Mouse (Mus musculus) forebrain, embryonic 16.5 days (tissue): Measurements from ENCODE around the gene Chrdl1. TPM values are rescaled to one million over a fixed set of nuclear protein-coding genes. Genes with fewer than 3 reads are reported as not detected.
A peak's percentile ranks its signal among the peaks of the same experiment; 100 is the strongest.

Source experiments
- ATAC-seq: fragments of 200-750 bp; cut with Nextera tagmentation; 2 replicates; pipeline ENCODE4 v1.8.0; 2017; ENCODE audit warnings: mild to moderate bottlenecking, moderate library complexity
- H3K27ac ChIP-seq: fragments of 300-500 bp; sonication (generic); 2 replicates; pipeline ENCODE4 v1.5.1; 2014; ENCODE audit warnings: low read length, control low read depth
- H3K27me3 ChIP-seq: fragments of 300-500 bp; sonication (generic); replicated peaks from 2 replicates; pipeline ENCODE4 v1.6.1; 2014; ENCODE audit warnings: low read length; ENCODE audit not compliant: control insufficient read depth, insufficient read depth
- H3K36me3 ChIP-seq: fragments of 300-500 bp; sonication (generic); 2 replicates; pipeline ENCODE4 v1.6.1; 2014; ENCODE audit not compliant: control insufficient read depth, insufficient read depth
- H3K4me1 ChIP-seq: fragments of 300-500 bp; sonication (generic); replicated peaks from 2 replicates; pipeline ENCODE4 v1.6.1; 2014; ENCODE audit warnings: low read length; ENCODE audit not compliant: control insufficient read depth, insufficient read depth
- H3K4me2 ChIP-seq: fragments of 300-500 bp; sonication (generic); 2 replicates; pipeline ENCODE4 v1.6.1; 2014; ENCODE audit warnings: mild to moderate bottlenecking, low read length, control low read depth
- H3K4me3 ChIP-seq: fragments of 300-500 bp; sonication (generic); replicated peaks from 2 replicates; pipeline ENCODE4 v1.5.1; 2014; ENCODE audit warnings: mild to moderate bottlenecking, low read length, control low read depth
- H3K9ac ChIP-seq: fragments of 300-500 bp; sonication (generic); replicated peaks from 2 replicates; pipeline ENCODE4 v1.6.1; 2014; ENCODE audit warnings: low read depth, low read length, control low read depth
- H3K9me3 ChIP-seq: fragments of 300-500 bp; sonication (generic); 2 replicates; pipeline ENCODE4 v1.6.1; 2016; ENCODE audit warnings: low read length; ENCODE audit not compliant: control insufficient read depth
- WGBS: fragments of 180-500 bp; shearing (Covaris S2); extraction: QIAGEN DNeasy Blood & Tissue Kit; methylation state at CpG from one replicate; pipeline ENCODE4 v1.1.7; 2014; 5-methylcytosine and 5-hydroxymethylcytosine counted together
- polyA plus RNA-seq: library from polyadenylated mRNA; unstranded; fragments of >200 nt; fragmentation: Nextera tagmentation; extraction: Ambion mirVana; gene quantifications from 2 replicates; pipeline ENCODE4 v1.2.1, GENCODE M21; 2015

The Chrdl1 gene
- polyA plus RNA-seq, result 1.9 and 2.4 TPM in 2 replicates

GRCm38 (mm10) chrX:143393791-143394369 is at the start of gene Chrdl1:
Gene Chrdl1 (minus strand): TSS chrX:143394262.
- H3K9ac ChIP-seq, result peak within 1 kb of the TSS; percentile 35
- WGBS, result 18% methylated on average over 27 of the region's 37 CpGs
- H3K27ac ChIP-seq, result no peak within 1 kb of the TSS

GRCm38 (mm10) chrX:143442638-143443037 is 48.6 kb upstream of the Chrdl1 start:
- no peak overlapping the region for H3K4me2 ChIP-seq
- no peaks in the 10 kb centered on the region for H3K4me1 ChIP-seq
- no peak overlapping the region for H3K4me3 ChIP-seq
- WGBS, result 22% methylated on average over 4 of the region's 4 CpGs
- H3K27me3 ChIP-seq, result no peaks in the 10 kb centered on the region; the same call in 1 of the 2 replicates
- H3K36me3 ChIP-seq, result no peaks in the 10 kb centered on the region
- ATAC-seq, result no peak
- H3K9me3 ChIP-seq, result no peaks in the 10 kb centered on the region
- no peak overlapping the region for H3K9ac ChIP-seq
- no peak overlapping the region for H3K27ac ChIP-seq

More at GRCm38 (mm10) chrX:143393791-143394369, at the start of gene Chrdl1:
- peak; percentile 62 for ATAC-seq
- Histone ChIP-seq H3K27me3 (0 out of 2 replicates have a peak, but pooled peaks cover 9% of the 10 kb centered on the region), H3K4me2 (peak within 1 kb of the TSS; percentile 70), H3K9me3 (no peaks in the 10 kb centered on the region), H3K36me3 (no peaks in the 10 kb centered on the region), H3K4me1 (no peaks in the 10 kb centered on the region), H3K4me3 (peak within 1 kb of the TSS; percentile 48)

GRCm38 (mm10) chrX:143404601-143405000 is 10.5 kb upstream of the Chrdl1 start:
- Histone ChIP-seq H3K27me3 (no peaks in the 10 kb centered on the region), H3K27ac (no peak overlapping the region), H3K4me1 (no peaks in the 10 kb centered on the region), H3K36me3 (no peaks in the 10 kb centered on the region), H3K4me3 (no peak overlapping the region), H3K4me2 (no peak overlapping the region), H3K9ac (no peak overlapping the region), H3K9me3 (no peaks in the 10 kb centered on the region)
- WGBS, result 55% methylated on average over 2 of the region's 2 CpGs
- ATAC-seq, result no peak

- 58% methylated on average over 4 of the region's 4 CpGs for WGBS
- peak; percentile 65; the same call in 1 of the 2 replicates for ATAC-seq
- Histone ChIP-seq H3K27ac (no peak overlapping the region), H3K9ac (no peak overlapping the region), H3K27me3 (no peaks in the 10 kb centered on the region), H3K4me3 (no peak overlapping the region), H3K9me3 (no peaks in the 10 kb centered on the region; the same call in 1 of the 2 replicates), H3K36me3 (no peaks in the 10 kb centered on the region), H3K4me1 (no peaks in the 10 kb centered on the region), H3K4me2 (no peak overlapping the region)
Observed at GRCm38 (mm10) chrX:143366256-143366959, 27.7 kb downstream of the Chrdl1 start.

- no peaks in the 10 kb centered on the region; the same call in 1 of the 2 replicates for H3K27me3 ChIP-seq
- H3K4me1 ChIP-seq, result no peaks in the 10 kb centered on the region
- WGBS, result 23% methylated on average over 5 of the region's 5 CpGs
- no peak overlapping the region for H3K4me2 ChIP-seq
- no peaks in the 10 kb centered on the region for H3K36me3 ChIP-seq
- ATAC-seq, result no peak
- H3K4me3 ChIP-seq, result no peak overlapping the region
- no peaks in the 10 kb centered on the region for H3K9me3 ChIP-seq
- H3K27ac ChIP-seq, result no peak overlapping the region
- no peak overlapping the region for H3K9ac ChIP-seq
Observed at GRCm38 (mm10) chrX:143347227-143347626, 46.8 kb downstream of the Chrdl1 start.

- H3K4me3 ChIP-seq, result no peak overlapping the region
- no peak overlapping the region for H3K27ac ChIP-seq
- no peaks in the 10 kb centered on the region for H3K9me3 ChIP-seq
- H3K4me1 ChIP-seq, result no peaks in the 10 kb centered on the region
- WGBS, result 46% methylated on average over 3 of the region's 3 CpGs
- ATAC-seq, result no peak
- no peak overlapping the region for H3K9ac ChIP-seq
- H3K4me2 ChIP-seq, result no peak overlapping the region
- no peaks in the 10 kb centered on the region for H3K36me3 ChIP-seq
- no peaks in the 10 kb centered on the region; the same call in 1 of the 2 replicates for H3K27me3 ChIP-seq
Observed at GRCm38 (mm10) chrX:143346739-143347138, 47.3 kb downstream of the Chrdl1 start.

GRCm38 (mm10) chrX:143344509-143345495 is 49.3 kb downstream of the Chrdl1 start:
- no peak overlapping the region for H3K4me3 ChIP-seq
- no peak overlapping the region for H3K9ac ChIP-seq
- no peak overlapping the region for H3K4me2 ChIP-seq
- WGBS, result 53% methylated on average over 5 of the region's 5 CpGs
- H3K4me1 ChIP-seq, result no peaks in the 10 kb centered on the region
- H3K27ac ChIP-seq, result no peak overlapping the region
- no peak for ATAC-seq
- no peaks in the 10 kb centered on the region for H3K36me3 ChIP-seq
- no peaks in the 10 kb centered on the region for H3K9me3 ChIP-seq
- H3K27me3 ChIP-seq, result no peaks in the 10 kb centered on the region; the same call in 1 of the 2 replicates

GRCm38 (mm10) chrX:143338156-143338555 is 55.9 kb downstream of the Chrdl1 start:
- no peaks in the 10 kb centered on the region for H3K9me3 ChIP-seq
- no peaks in the 10 kb centered on the region for H3K4me1 ChIP-seq
- no peak overlapping the region for H3K4me2 ChIP-seq
- ATAC-seq, result no peak
- WGBS, result 23% methylated on average over 4 of the region's 4 CpGs
- H3K27me3 ChIP-seq, result 0 out of 2 replicates have a peak, but pooled peaks cover 3% of the 10 kb centered on the region
- no peaks in the 10 kb centered on the region for H3K36me3 ChIP-seq
- no peak overlapping the region for H3K9ac ChIP-seq
- H3K4me3 ChIP-seq, result no peak overlapping the region
- no peak overlapping the region for H3K27ac ChIP-seq

- Histone ChIP-seq H3K4me3 (no peak overlapping the region), H3K27me3 (0 out of 2 replicates have a peak, but pooled peaks cover 3% of the 10 kb centered on the region), H3K4me1 (no peaks in the 10 kb centered on the region), H3K9me3 (no peaks in the 10 kb centered on the region), H3K27ac (no peak overlapping the region), H3K36me3 (no peaks in the 10 kb centered on the region), H3K9ac (no peak overlapping the region), H3K4me2 (no peak overlapping the region)
- ATAC-seq, result no peak; the same call in 1 of the 2 replicates
- 27% methylated on average over 3 of the region's 3 CpGs for WGBS
Observed at GRCm38 (mm10) chrX:143337561-143337960, 56.5 kb downstream of the Chrdl1 start.
